Mouse (Mus musculus) myocyte (in vitro differentiated cells): ENCODE measurements around the gene Ppp2r5d.

ENCODE experiments used
- CEBPB ChIP-seq: IDR thresholded peaks from 2 replicates; pipeline ENCODE4 v1.6.1; 2011; ENCODE audit warnings: mild to moderate bottlenecking, moderate library complexity; ENCODE audit not compliant: poor library complexity, insufficient read depth, severe bottlenecking
- E2F4 ChIP-seq: IDR thresholded peaks from one replicate; pipeline ENCODE4 v1.6.1; 2011; ENCODE audit warnings: mild to moderate bottlenecking, control low read depth, moderate library complexity; ENCODE audit not compliant: insufficient read depth
- MAX ChIP-seq: IDR thresholded peaks from one replicate; pipeline ENCODE4 v1.6.1; 2011; ENCODE audit warnings: low read depth, mild to moderate bottlenecking, control low read depth
- MYOD1 ChIP-seq, 3 experiments: IDR thresholded peaks; one replicate each; pipeline ENCODE4 v1.6.1; 2011; ENCODE audit warnings: control low read depth in 2 of 3, low read depth in 2 of 3, mild to moderate bottlenecking in 2 of 3, moderate library complexity in 1 of 3; ENCODE audit not compliant: insufficient read length in 2 of 3, control insufficient read depth in 1 of 3
- MYOG ChIP-seq, 3 experiments: IDR thresholded peaks; one replicate each; pipeline ENCODE4 v1.6.1; 2011; ENCODE audit warnings: control low read depth in 2 of 3, low read depth in 2 of 3, mild to moderate bottlenecking in 2 of 3; ENCODE audit not compliant: insufficient read length in 2 of 3, control insufficient read depth in 1 of 3, insufficient read depth in 1 of 3
- POLR2A ChIP-seq: IDR thresholded peaks from one replicate; pipeline ENCODE4 v1.6.1; 2011; ENCODE audit warnings: low read depth, mild to moderate bottlenecking, control low read depth, moderate library complexity; ENCODE audit not compliant: insufficient read length
- SRF ChIP-seq: IDR thresholded peaks from one replicate; pipeline ENCODE4 v1.6.1; 2011; ENCODE audit warnings: low read depth; ENCODE audit not compliant: control insufficient read depth, insufficient read length
- TCF12 ChIP-seq: IDR thresholded peaks from one replicate; pipeline ENCODE4 v1.6.1; 2011; ENCODE audit warnings: mild to moderate bottlenecking, control low read depth; ENCODE audit not compliant: poor library complexity, insufficient read depth, severe bottlenecking
- USF1 ChIP-seq: IDR thresholded peaks from one replicate; pipeline ENCODE4 v1.6.1; 2011; ENCODE audit warnings: low read depth, mild to moderate bottlenecking, control low read depth, moderate library complexity

- TF ChIP-seq POLR2A, result no peak
- TF ChIP-seq TCF12, result no peak
- TF ChIP-seq MYOD1 (IDR thresholded peaks at IDR 0.05; ENCODE audit: control insufficient read depth in 1 of 3, insufficient read length in 2 of 3, low read depth in 2 of 3), result no peak
- TF ChIP-seq MAX, result no peak
- no peak for TF ChIP-seq SRF
- no peak for TF ChIP-seq CEBPB
- TF ChIP-seq E2F4, result no peak
- TF ChIP-seq MYOG (IDR thresholded peaks at IDR 0.05; ENCODE audit: control insufficient read depth in 1 of 3, insufficient read depth in 1 of 3, insufficient read length in 2 of 3, low read depth in 2 of 3), result no peak
- TF ChIP-seq USF1, result no peak
These were observed 38.1 kb upstream of the Ppp2r5d start for GRCm38 (mm10) chr17:46742986-46743385.
